23 mouse cellular contexts compared by ENCODE assay signal in the genomic region with DNA sequence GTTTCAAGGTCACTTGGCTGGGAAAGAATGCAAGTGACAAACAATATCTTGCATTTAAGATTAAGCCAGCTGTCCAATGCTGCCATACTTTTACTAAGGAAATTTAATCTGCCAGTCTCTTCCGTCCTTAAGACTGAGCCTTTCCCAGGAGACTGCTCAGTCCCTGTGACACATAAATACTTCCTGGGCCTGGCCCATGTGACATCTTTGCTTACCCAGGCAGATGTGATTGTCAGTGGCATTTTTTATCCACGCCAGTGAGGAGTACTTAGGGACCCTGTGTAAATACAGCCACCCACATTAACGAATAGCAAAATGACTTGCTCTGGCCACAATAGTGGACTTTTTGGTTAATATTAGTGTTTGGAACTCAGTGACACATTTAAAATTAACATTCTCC.
DNase-seq lines count a peak whose midpoint lies in the region; ATAC-seq lines count a peak whose summit lies in the region.
"Had no signal": no experiment of that assay in that cellular context is flagged by ENCODE, and none has a peak within 500 bp of the region (broad histone marks: within the 10 kb centered on the region; RNA-seq: fewer than 3 reads in every experiment).

No protein-coding gene starts in this region.

- 53% methylated on average over 3 of the region's 3 CpGs for whole genome bisulfite sequencing in embryonic facial prominence, embryonic 14.5 days
- 65% methylated on average over 3 of the region's 3 CpGs for WGBS in embryonic facial prominence, embryonic 10.5 days
- WGBS in hindbrain, embryonic 12.5 days: 48% methylated on average over 3 of the region's 3 CpGs
- WGBS in hindbrain, embryonic 16.5 days: 53% methylated on average over 3 of the region's 3 CpGs
- WGBS in midbrain, embryonic 16.5 days: 55% methylated on average over 3 of the region's 3 CpGs
- WGBS in midbrain, embryonic 10.5 days: 70% methylated on average over 3 of the region's 3 CpGs

- H3K27ac ChIP-seq in embryonic facial prominence, embryonic 14.5 days (replicated peaks; ENCODE audit: low read depth, low read length): no peak overlapping the region
- no peak overlapping the region for H3K27ac ChIP-seq in embryonic facial prominence, embryonic 10.5 days (replicated peaks)
- no peak overlapping the region for H3K27ac ChIP-seq in hindbrain, embryonic 12.5 days
- H3K27ac ChIP-seq in hindbrain, embryonic 16.5 days (ENCODE audit: low read depth, low read length): no peak overlapping the region
- H3K27ac ChIP-seq in midbrain, embryonic 16.5 days (ENCODE audit: low read length): no peak overlapping the region
- H3K27ac ChIP-seq in midbrain, embryonic 10.5 days (replicated peaks): no peak overlapping the region
- H3K27ac ChIP-seq: embryonic facial prominence, embryonic 13.5 days; forebrain, embryonic 13.5 days; heart, adult 2 months; heart, embryonic 10.5 days; hindbrain, embryonic 14.5 days; intestine, embryonic 15.5 days had no signal

- no peak for ATAC-seq in embryonic facial prominence, embryonic 14.5 days (ENCODE audit: low read depth)
- ATAC-seq in hindbrain, embryonic 12.5 days (ENCODE audit: low FRiP score): 0 out of 2 replicates have a peak, but pooled peaks have one; percentile 27
- no peak for ATAC-seq in hindbrain, embryonic 16.5 days
- 0 out of 2 replicates have a peak, but pooled peaks have one; percentile 59 for ATAC-seq in midbrain, embryonic 16.5 days
- ATAC-seq: forebrain, embryonic 13.5 days; forebrain, embryonic 16.5 days; intestine, embryonic 15.5 days had no signal

- no peak overlapping the region for H3K4me3 ChIP-seq in embryonic facial prominence, embryonic 14.5 days (ENCODE audit: low read depth, low read length)
- no peak overlapping the region for H3K4me3 ChIP-seq in embryonic facial prominence, embryonic 10.5 days
- no peak overlapping the region for H3K4me3 ChIP-seq in hindbrain, embryonic 12.5 days
- H3K4me3 ChIP-seq in hindbrain, embryonic 16.5 days (ENCODE audit: low read length): no peak overlapping the region
- no peak overlapping the region for H3K4me3 ChIP-seq in midbrain, embryonic 16.5 days (ENCODE audit: low read depth, low read length)
- H3K4me3 ChIP-seq in midbrain, embryonic 10.5 days: no peak overlapping the region
- H3K4me3 ChIP-seq: embryonic facial prominence, embryonic 13.5 days; forebrain, embryonic 13.5 days; heart, adult 2 months; heart, embryonic 10.5 days; intestine, embryonic 15.5 days had no signal

- no peaks in the 10 kb centered on the region for H3K9me3 ChIP-seq in embryonic facial prominence, embryonic 14.5 days (ENCODE audit: control insufficient read depth, low read length)
- H3K9me3 ChIP-seq in embryonic facial prominence, embryonic 10.5 days: no peaks in the 10 kb centered on the region
- no peaks in the 10 kb centered on the region for H3K9me3 ChIP-seq in hindbrain, embryonic 12.5 days (replicated peaks)
- no peaks in the 10 kb centered on the region for H3K9me3 ChIP-seq in hindbrain, embryonic 16.5 days (ENCODE audit: control insufficient read depth, low read length)
- H3K9me3 ChIP-seq in midbrain, embryonic 16.5 days (replicated peaks; ENCODE audit: control insufficient read depth, low read length, poor library complexity, severe bottlenecking): no peaks in the 10 kb centered on the region
- H3K9me3 ChIP-seq in midbrain, embryonic 10.5 days (replicated peaks): no peaks in the 10 kb centered on the region
- H3K9me3 ChIP-seq: embryonic facial prominence, embryonic 13.5 days; forebrain, embryonic 13.5 days; heart, embryonic 10.5 days; intestine, embryonic 15.5 days had no signal

- DNase-seq in embryonic facial prominence, embryonic 14.5 days (ENCODE audit: low spot score): peak; percentile 24
- DNase-seq in embryonic facial prominence, embryonic 10.5 days (ENCODE audit: low spot score): no peak
- DNase-seq in midbrain, embryonic 10.5 days (ENCODE audit: low spot score): no peak
- DNase-seq in retina, embryonic 14.5 days (ENCODE audit: low spot score): peak; percentile 46
- DNase-seq in T-cell, adult 2 months (ENCODE audit: low spot score): no peak
- DNase-seq: adrenal gland, postnatal 10 days; adrenal gland, postnatal 36 days; cerebellum, adult 11 months; cerebellum, adult 2 months; cerebellum, adult 9-11 months; cerebellum, postnatal 25 days; gastrocnemius, postnatal 10 days; gastrocnemius, postnatal 36 days; heart, adult 2 months had no signal

- H3K27me3 ChIP-seq in embryonic facial prominence, embryonic 14.5 days (replicated peaks; ENCODE audit: control insufficient read depth, insufficient read depth, low read length): no peaks in the 10 kb centered on the region
- no peaks in the 10 kb centered on the region for H3K27me3 ChIP-seq in embryonic facial prominence, embryonic 10.5 days (replicated peaks; ENCODE audit: low read depth, poor library complexity, severe bottlenecking)
- H3K27me3 ChIP-seq in hindbrain, embryonic 12.5 days: no peaks in the 10 kb centered on the region
- H3K27me3 ChIP-seq in hindbrain, embryonic 16.5 days (replicated peaks; ENCODE audit: control insufficient read depth, insufficient read depth, low read length): no peaks in the 10 kb centered on the region
- no peaks in the 10 kb centered on the region for H3K27me3 ChIP-seq in midbrain, embryonic 16.5 days (ENCODE audit: control insufficient read depth, insufficient read depth, low read depth, low read length)
- no peaks in the 10 kb centered on the region for H3K27me3 ChIP-seq in midbrain, embryonic 10.5 days (ENCODE audit: low read depth, poor library complexity, severe bottlenecking)
- H3K27me3 ChIP-seq: embryonic facial prominence, embryonic 13.5 days; forebrain, embryonic 13.5 days; intestine, embryonic 15.5 days had no signal

- no peak overlapping the region for H3K4me2 ChIP-seq in embryonic facial prominence, embryonic 14.5 days (ENCODE audit: low read depth, low read length)
- no peak overlapping the region for H3K4me2 ChIP-seq in hindbrain, embryonic 12.5 days (replicated peaks)
- no peak overlapping the region for H3K4me2 ChIP-seq in hindbrain, embryonic 16.5 days (ENCODE audit: low read length)
- H3K4me2 ChIP-seq in midbrain, embryonic 16.5 days (ENCODE audit: low read length): no peak overlapping the region
- H3K4me2 ChIP-seq: embryonic facial prominence, embryonic 13.5 days; forebrain, embryonic 13.5 days; hindbrain, embryonic 14.5 days; intestine, embryonic 15.5 days had no signal

- H3K9ac ChIP-seq in embryonic facial prominence, embryonic 14.5 days (ENCODE audit: low read depth, low read length): no peak overlapping the region
- H3K9ac ChIP-seq in hindbrain, embryonic 12.5 days: no peak overlapping the region
- no peak overlapping the region for H3K9ac ChIP-seq in hindbrain, embryonic 16.5 days (ENCODE audit: low read depth, low read length)
- no peak overlapping the region for H3K9ac ChIP-seq in midbrain, embryonic 16.5 days (ENCODE audit: low read depth, low read length)
- H3K9ac ChIP-seq: embryonic facial prominence, embryonic 13.5 days; forebrain, embryonic 13.5 days; hindbrain, embryonic 14.5 days; intestine, embryonic 15.5 days had no signal

- H3K36me3 ChIP-seq in embryonic facial prominence, embryonic 14.5 days (ENCODE audit: control insufficient read depth, insufficient read depth, low read length): no peaks in the 10 kb centered on the region
- no peaks in the 10 kb centered on the region for H3K36me3 ChIP-seq in embryonic facial prominence, embryonic 10.5 days (replicated peaks)
- no peaks in the 10 kb centered on the region for H3K36me3 ChIP-seq in hindbrain, embryonic 12.5 days
- H3K36me3 ChIP-seq in hindbrain, embryonic 16.5 days (ENCODE audit: control insufficient read depth, insufficient read depth, low read length): no peaks in the 10 kb centered on the region
- H3K36me3 ChIP-seq in midbrain, embryonic 16.5 days (ENCODE audit: control insufficient read depth, insufficient read depth, low read length): no peaks in the 10 kb centered on the region
- H3K36me3 ChIP-seq in midbrain, embryonic 10.5 days: no peaks in the 10 kb centered on the region
- H3K36me3 ChIP-seq: embryonic facial prominence, embryonic 13.5 days; heart, embryonic 10.5 days; intestine, embryonic 15.5 days had no signal

- no peaks in the 10 kb centered on the region for H3K4me1 ChIP-seq in embryonic facial prominence, embryonic 14.5 days (ENCODE audit: control insufficient read depth, insufficient read depth, low read length)
- H3K4me1 ChIP-seq in embryonic facial prominence, embryonic 10.5 days: no peaks in the 10 kb centered on the region
- 0 out of 2 replicates have a peak, but pooled peaks cover 6% of the 10 kb centered on the region for H3K4me1 ChIP-seq in hindbrain, embryonic 12.5 days
- H3K4me1 ChIP-seq in hindbrain, embryonic 16.5 days (ENCODE audit: control insufficient read depth, insufficient read depth, low read depth, low read length): peaks cover 2% of the 10 kb centered on the region; the same call in 1 of the 2 replicates
- H3K4me1 ChIP-seq in midbrain, embryonic 16.5 days (ENCODE audit: control insufficient read depth, insufficient read depth, low read length): no peaks in the 10 kb centered on the region
- 0 out of 2 replicates have a peak, but pooled peaks cover 3% of the 10 kb centered on the region for H3K4me1 ChIP-seq in midbrain, embryonic 10.5 days
- H3K4me1 ChIP-seq: heart, embryonic 10.5 days; intestine, embryonic 15.5 days had no signal

Comparison
In these comparisons a context has a peak if more than half of its experiments do, and no peak if none do; other contexts are left out.
1. ATAC-seq: peak in hindbrain, embryonic 12.5 days (single experiment) and midbrain, embryonic 16.5 days (single experiment); none in embryonic facial prominence, embryonic 14.5 days (single experiment) and hindbrain, embryonic 16.5 days (single experiment).
2. DNase-seq: peak in embryonic facial prominence, embryonic 14.5 days (single experiment) and retina, embryonic 14.5 days (single experiment); none in embryonic facial prominence, embryonic 10.5 days (single experiment), midbrain, embryonic 10.5 days (single experiment) and T-cell, adult 2 months (single experiment).